Mouse (Mus musculus): ENCODE data around the gene Abhd5.
A peak's percentile ranks its signal among the peaks of the same experiment; 100 is the strongest.

The Abhd5 gene

GRCm38 (mm10) chr9:122347882-122348281, 3.5 kb upstream of the Abhd5 start:
- DNase-seq: no peak

- no peak for DNase-seq
These were observed 2.1 kb upstream of the Abhd5 start for GRCm38 (mm10) chr9:122349286-122349685.

GRCm38 (mm10) chr9:122350396-122351130, 845 bp upstream of the Abhd5 start:
- DNase-seq: no peak

- DNase-seq: no peak
These were observed 601 bp downstream of the Abhd5 start for GRCm38 (mm10) chr9:122352025-122352392.

GRCm38 (mm10) chr9:122352911-122353310, 1.5 kb downstream of the Abhd5 start:
- DNase-seq: no peak

GRCm38 (mm10) chr9:122354240-122354639, 2.8 kb downstream of the Abhd5 start:
- DNase-seq: no peak

GRCm38 (mm10) chr9:122357073-122357472, 5.7 kb downstream of the Abhd5 start:
- no peak for DNase-seq

- DNase-seq: no peak
These were observed 6.2 kb downstream of the Abhd5 start for GRCm38 (mm10) chr9:122357626-122358025.

- DNase-seq: no peak
These were observed 12.8 kb downstream of the Abhd5 start for GRCm38 (mm10) chr9:122364171-122364570.

GRCm38 (mm10) chr9:122370292-122370794, 18.9 kb downstream of the Abhd5 start:
- no peak for DNase-seq

- DNase-seq: peak; percentile 35
These were observed 21.1 kb downstream of the Abhd5 start for GRCm38 (mm10) chr9:122372506-122372905.

GRCm38 (mm10) chr9:122372991-122373390, 21.6 kb downstream of the Abhd5 start:
- no peak for DNase-seq

GRCm38 (mm10) chr9:122378986-122379385, 27.6 kb downstream of the Abhd5 start:
- DNase-seq: no peak

GRCm38 (mm10) chr9:122380959-122381358, 29.6 kb downstream of the Abhd5 start:
- DNase-seq: no peak

GRCm38 (mm10) chr9:122382006-122382405, 30.6 kb downstream of the Abhd5 start:
- no peak for DNase-seq

- no peak for DNase-seq
These were observed 34.6 kb downstream of the Abhd5 start for GRCm38 (mm10) chr9:122386015-122386414.

- DNase-seq: no peak
These were observed 38.0 kb downstream of the Abhd5 start for GRCm38 (mm10) chr9:122389287-122389920.

- DNase-seq: no peak
These were observed 44.4 kb downstream of the Abhd5 start for GRCm38 (mm10) chr9:122395816-122396215.

GRCm38 (mm10) chr9:122397156-122397555, 45.7 kb downstream of the Abhd5 start:
- DNase-seq: no peak

- no peak for DNase-seq
These were observed 47.3 kb downstream of the Abhd5 start for GRCm38 (mm10) chr9:122398746-122399145.

GRCm38 (mm10) chr9:122401239-122401638, 49.8 kb downstream of the Abhd5 start:
- DNase-seq: no peak

- DNase-seq: no peak
These were observed 59.2 kb downstream of the Abhd5 start for GRCm38 (mm10) chr9:122410437-122411175.

GRCm38 (mm10) chr9:122414648-122415047, 63.2 kb downstream of the Abhd5 start:
- DNase-seq: no peak
